Mouse (Mus musculus) erythroblast, embryonic 14.5 days (primary cell): ENCODE data around the gene A930009A15Rik.

ENCODE experiments used
- GATA1 ChIP-seq: IDR thresholded peaks from 2 replicates; pipeline ENCODE4 v1.6.1; 2012; ENCODE audit warnings: low read length, inconsistent platforms, mixed read lengths
- TAL1 ChIP-seq: IDR thresholded peaks from 3 replicates; pipeline ENCODE4 v1.6.1; 2012; ENCODE audit warnings: low read length, inconsistent platforms, mixed read lengths

DNA sequence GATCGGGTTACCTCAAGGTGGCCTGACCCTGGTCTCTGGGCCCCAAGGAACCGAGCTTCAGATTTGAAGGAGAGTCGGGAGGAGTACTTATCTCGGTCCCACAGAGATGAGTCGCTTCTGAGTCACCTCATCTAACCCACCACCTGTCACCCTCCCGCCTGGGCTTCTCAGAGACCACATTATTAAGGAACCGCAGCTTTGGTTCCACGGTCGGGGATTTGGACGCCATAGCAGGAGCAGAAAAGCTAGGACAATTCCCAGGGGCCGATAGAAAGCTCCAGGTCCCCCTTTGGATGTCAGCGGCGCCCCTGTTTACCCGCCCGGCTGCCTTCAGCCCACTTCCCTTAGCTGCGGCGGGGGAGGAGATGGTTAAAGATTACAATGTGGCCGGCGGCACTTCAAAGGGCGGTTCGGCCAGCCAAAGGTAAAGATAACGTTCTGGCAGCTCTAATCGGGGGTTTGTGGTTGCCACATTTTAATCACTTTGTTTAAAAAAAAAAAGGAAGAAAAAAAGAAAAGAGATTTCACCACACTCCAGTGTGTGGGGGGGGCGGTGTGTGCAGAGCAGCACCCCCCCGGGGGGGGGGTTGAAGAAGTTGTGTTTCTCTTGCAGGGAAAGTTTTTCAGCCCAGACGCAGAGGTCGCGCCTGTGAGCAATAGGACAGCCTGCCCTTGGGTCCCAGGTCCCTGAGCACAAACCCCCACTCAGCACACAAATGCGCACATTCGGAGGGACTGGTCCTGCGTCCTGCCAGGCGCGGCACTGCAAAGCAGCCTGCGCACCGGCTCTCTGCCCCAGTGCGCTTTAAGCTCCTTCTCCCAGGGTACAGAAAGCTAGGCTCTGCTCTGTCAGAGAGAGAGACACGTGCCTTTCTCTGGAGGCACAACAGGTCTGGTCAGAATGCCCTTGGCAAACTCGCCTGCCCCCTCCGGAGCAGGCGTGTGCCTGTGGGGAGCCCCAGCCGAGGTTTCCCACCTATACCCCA lies 16.8 kb downstream of the A930009A15Rik start:
- no peak for TF ChIP-seq TAL1
- TF ChIP-seq GATA1, result no peak
